Mouse (Mus musculus) testis, adult 2 months (tissue): ENCODE measurements around the gene Tsacc. TPM values are rescaled to one million over a fixed set of nuclear protein-coding genes. Genes with fewer than 3 reads are reported as not detected.

Experiments
- H3K27ac ChIP-seq: fragments of 200-500 bp; 2 replicates; pipeline ENCODE4 v1.5.1; 2012; ENCODE audit warnings: low read depth, low read length; ENCODE audit not compliant: control insufficient read depth, insufficient read depth
- H3K27me3 ChIP-seq: fragments of 200-500 bp; 2 replicates; pipeline ENCODE4 v1.6.1; 2012; ENCODE audit warnings: mild to moderate bottlenecking, low read length, moderate library complexity; ENCODE audit not compliant: control insufficient read depth, insufficient read depth
- H3K36me3 ChIP-seq: fragments of 200-500 bp; 2 replicates; pipeline ENCODE4 v1.6.1; 2012; ENCODE audit warnings: mild to moderate bottlenecking, low read length; ENCODE audit not compliant: control insufficient read depth, insufficient read depth
- H3K4me1 ChIP-seq: fragments of 200-500 bp; 2 replicates; pipeline ENCODE4 v1.6.1; 2012; ENCODE audit warnings: low read length; ENCODE audit not compliant: control insufficient read depth, insufficient read depth
- H3K4me3 ChIP-seq: fragments of 200-500 bp; 2 replicates; pipeline ENCODE4 v1.5.1; 2012; ENCODE audit warnings: low read depth, mild to moderate bottlenecking, low read length, moderate library complexity, mixed read lengths; ENCODE audit not compliant: control insufficient read depth
- CTCF ChIP-seq: fragments of 200-500 bp; IDR thresholded peaks from 2 replicates; pipeline ENCODE4 v1.5.1; 2012; ENCODE audit warnings: low read depth, mild to moderate bottlenecking, inconsistent platforms, low read length, moderate library complexity; ENCODE audit not compliant: control insufficient read depth, insufficient read depth, insufficient replicate concordance
- POLR2A ChIP-seq: fragments of 200-500 bp; IDR thresholded peaks from 2 replicates; pipeline ENCODE4 v1.6.1; 2012; ENCODE audit warnings: low read depth, mild to moderate bottlenecking, inconsistent platforms, low read length, moderate library complexity; ENCODE audit not compliant: control insufficient read depth
- polyA plus RNA-seq: library from polyadenylated mRNA; depleted of rRNA; stranded (reverse); fragments of >200 nt; gene quantifications from 2 replicates; pipeline ENCODE4 v1.2.3, GENCODE M21; 2012; rRNA removed

Gene Tsacc
- polyA plus RNA-seq, 1 experiment = 688 TPM

- no peaks in the 10 kb centered on the region; the same call in 1 of the 2 replicates for H3K4me1 ChIP-seq
- no peaks in the 10 kb centered on the region for H3K36me3 ChIP-seq
- H3K27me3 ChIP-seq = no peaks in the 10 kb centered on the region
- no peak overlapping the region for H3K4me3 ChIP-seq
- TF ChIP-seq CTCF (no peak), POLR2A (no peak)
- no peak overlapping the region for H3K27ac ChIP-seq
Measured at GRCm38 (mm10) chr3:88235216-88235615, 61.6 kb downstream of the Tsacc start.

GRCm38 (mm10) chr3:88234041-88234440, 62.8 kb downstream of the Tsacc start:
- TF ChIP-seq POLR2A = no peak
- no peak for TF ChIP-seq CTCF
- H3K36me3 ChIP-seq = no peaks in the 10 kb centered on the region
- no peaks in the 10 kb centered on the region; the same call in 1 of the 2 replicates for H3K4me1 ChIP-seq
- H3K27me3 ChIP-seq = no peaks in the 10 kb centered on the region
- H3K27ac ChIP-seq = no peak overlapping the region
- H3K4me3 ChIP-seq = no peak overlapping the region

GRCm38 (mm10) chr3:88232851-88233649, 63.7 kb downstream of the Tsacc start:
- no peak overlapping the region for H3K27ac ChIP-seq
- no peaks in the 10 kb centered on the region for H3K36me3 ChIP-seq
- no peaks in the 10 kb centered on the region for H3K27me3 ChIP-seq
- no peak overlapping the region for H3K4me3 ChIP-seq
- TF ChIP-seq CTCF (no peak), POLR2A (no peak)
- H3K4me1 ChIP-seq = no peaks in the 10 kb centered on the region; the same call in 1 of the 2 replicates

Other genes with a start within 250 kb of the Tsacc start
- gene Naxe, start 238.5 kb downstream of the Tsacc start, polyA plus RNA-seq = 61.7 and 61.8 TPM in 2 replicates
- gene Ttc24, start 218.7 kb downstream of the Tsacc start, polyA plus RNA-seq = 176 and 193 TPM in 2 replicates
- gene Iqgap3, start 215.0 kb downstream of the Tsacc start, polyA plus RNA-seq = 3.8 and 4.9 TPM in 2 replicates
- gene Mef2d, start 154.6 kb downstream of the Tsacc start, polyA plus RNA-seq = 16.0 and 17.6 TPM in 2 replicates
- 3.3 and 3.9 TPM in 2 replicates for gene Rhbg, start 42.3 kb downstream of the Tsacc start, polyA plus RNA-seq
- 2.2 and 2.8 TPM in 2 replicates for gene Gm38392, start 9.8 kb downstream of the Tsacc start, polyA plus RNA-seq
- gene Cct3, start 117 bp upstream of the Tsacc start, polyA plus RNA-seq = 342 and 349 TPM in 2 replicates
- 21.7 and 22.5 TPM in 2 replicates for gene Glmp, start 28.0 kb upstream of the Tsacc start, polyA plus RNA-seq
- gene Tmem79, start 39.1 kb upstream of the Tsacc start, polyA plus RNA-seq = 9.5 TPM in 2 replicates
- 105 and 112 TPM in 2 replicates for gene Smg5, start 39.3 kb upstream of the Tsacc start, polyA plus RNA-seq
- 6.2 and 6.4 TPM in 2 replicates for gene Paqr6, start 67.6 kb upstream of the Tsacc start, polyA plus RNA-seq
- gene Bglap3, start 75.7 kb upstream of the Tsacc start, polyA plus RNA-seq = 1.7 TPM in 1 of 2 replicates, not detected in the other
- 0.31 and 0.42 TPM in 2 replicates for gene Bglap2, start 81.7 kb upstream of the Tsacc start, polyA plus RNA-seq
- gene Bglap, start 87.5 kb upstream of the Tsacc start, polyA plus RNA-seq = not detected in 2 replicates
- gene Pmf1, start 113.3 kb upstream of the Tsacc start, polyA plus RNA-seq = 27.5 and 27.9 TPM in 2 replicates
- 12.2 and 12.7 TPM in 2 replicates for gene Slc25a44, start 128.1 kb upstream of the Tsacc start, polyA plus RNA-seq
- gene Sema4a, start 164.2 kb upstream of the Tsacc start, polyA plus RNA-seq = 58.9 and 66.2 TPM in 2 replicates
- 14.4 and 16.7 TPM in 2 replicates for gene Lmna, start 213.0 kb upstream of the Tsacc start, polyA plus RNA-seq
- 1.4 and 1.5 TPM in 2 replicates for gene Mex3a, start 235.4 kb upstream of the Tsacc start, polyA plus RNA-seq